Mouse (Mus musculus): ENCODE measurements around the gene Hoxa7.

GRCm38 (mm10) chr6:52172501-52172900 is 49.2 kb downstream of the Hoxa7 start:
- TF ChIP-seq E2F4 (IDR thresholded peaks at IDR 0.05; ENCODE audit: insufficient read depth), result no peak
- TF ChIP-seq POLR2A (IDR thresholded peaks at IDR 0.05; ENCODE audit: insufficient read length, low read depth), result no peak
- no peak for TF ChIP-seq MYOG (IDR thresholded peaks at IDR 0.05; ENCODE audit: control insufficient read depth in 1 of 3, insufficient read depth in 1 of 3, insufficient read length in 2 of 3, low read depth in 2 of 3)

Measured in myocyte (in vitro differentiated cells).